Mouse (Mus musculus): ENCODE measurements around the gene Jazf1.

GRCm38 (mm10) chr6:52777034-52777433, 291.4 kb downstream of the Jazf1 start:
- TF ChIP-seq CTCF (conservative IDR thresholded peaks at IDR 0.05 in 1 of 2, IDR thresholded peaks at IDR 0.05 in 1 of 2; ENCODE audit: low read depth in 2 of 2, low read length in 2 of 2): no peak
- TF ChIP-seq USF1 (IDR thresholded peaks at IDR 0.05; ENCODE audit: low read depth, low read length): no peak
- TF ChIP-seq MXI1 (IDR thresholded peaks at IDR 0.05; ENCODE audit: low read depth, low read length): no peak
- no peak for TF ChIP-seq JUND (conservative IDR thresholded peaks at IDR 0.05; ENCODE audit: low read depth, low read length)
